Mouse (Mus musculus): ENCODE measurements at regions not wholly inside any gene's neighbourhood (a gene's known extent, or its start where the extent isn't known, plus 50 kb on each side); places are given as distances from the start of the nearest gene placed in this dataset.

DNA sequence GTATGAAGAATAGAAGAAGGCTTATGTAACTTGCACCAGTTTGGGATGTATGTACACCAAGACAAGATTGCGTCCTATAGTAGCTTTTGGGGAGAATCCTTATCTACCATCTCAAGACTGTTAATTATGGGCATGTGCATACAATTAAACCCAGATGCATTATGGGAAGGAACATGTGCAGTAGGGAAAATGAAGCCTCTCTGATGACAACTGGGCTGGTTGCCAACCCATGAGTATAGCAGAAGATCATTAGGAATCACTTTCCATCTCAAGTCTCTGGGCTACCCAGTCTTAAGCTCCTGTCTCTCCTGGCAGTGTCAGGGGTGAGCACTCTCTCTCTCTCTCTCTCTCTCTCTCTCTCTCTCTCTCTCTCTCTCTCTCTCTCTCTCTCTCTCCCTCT lies 190.4 kb downstream of the Unc5cl start:
- TF ChIP-seq MYOG (IDR thresholded peaks at IDR 0.05; ENCODE audit: control insufficient read depth in 1 of 3, insufficient read depth in 1 of 3, insufficient read length in 2 of 3, low read depth in 2 of 3) (no peak), TCF3 (IDR thresholded peaks at IDR 0.05; ENCODE audit: insufficient read length, low read depth) (no peak), E2F4 (IDR thresholded peaks at IDR 0.05; ENCODE audit: insufficient read depth) (no peak), POLR2A (IDR thresholded peaks at IDR 0.05; ENCODE audit: insufficient read length, low read depth) (no peak), SRF (IDR thresholded peaks at IDR 0.05; ENCODE audit: control insufficient read depth, insufficient read length, low read depth) (no peak), REST (IDR thresholded peaks at IDR 0.05; ENCODE audit: insufficient read depth, insufficient read length) (no peak), POLR2AphosphoS2 (IDR thresholded peaks at IDR 0.05; ENCODE audit: insufficient read length, low read depth) (no peak), USF1 (IDR thresholded peaks at IDR 0.05; ENCODE audit: low read depth) (no peak), TCF12 (IDR thresholded peaks at IDR 0.05; ENCODE audit: insufficient read depth, poor library complexity, severe bottlenecking) (no peak)
- no peaks in the 10 kb centered on the region for H3K36me3 ChIP-seq (ENCODE audit: control insufficient read depth, insufficient read depth)

DNA sequence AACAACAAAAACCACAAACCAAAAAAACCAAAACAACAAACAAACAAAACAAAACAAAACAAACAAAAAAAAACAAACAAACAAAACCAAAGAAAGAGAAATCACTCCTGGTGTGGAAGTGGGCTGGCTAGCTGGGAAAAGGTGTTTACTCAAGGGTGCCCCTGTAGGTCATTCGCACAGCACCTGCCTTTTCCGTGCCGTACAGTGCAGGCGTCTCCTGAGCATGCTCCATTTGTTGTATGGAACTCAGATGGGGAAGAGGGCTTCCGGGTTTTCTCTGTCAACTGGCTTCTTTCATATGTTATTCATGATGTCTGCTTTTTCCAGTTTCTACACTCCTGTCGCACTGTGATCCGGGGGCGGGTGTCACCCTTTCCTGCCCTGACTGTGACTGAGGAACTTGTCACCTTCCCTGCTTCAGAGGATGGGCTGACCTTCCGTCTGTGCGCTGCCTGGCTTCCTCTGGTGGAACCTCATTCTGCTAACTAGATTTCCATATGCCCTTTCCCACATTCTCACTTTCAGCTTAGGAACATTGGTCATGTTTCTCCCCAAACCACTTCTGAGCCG lies 192.0 kb downstream of the Unc5cl start:
- TF ChIP-seq MAX (IDR thresholded peaks at IDR 0.05; ENCODE audit: low read depth): no peak
- TF ChIP-seq SRF (IDR thresholded peaks at IDR 0.05; ENCODE audit: control insufficient read depth, insufficient read length, low read depth): no peak
- no peak for TF ChIP-seq USF1 (IDR thresholded peaks at IDR 0.05; ENCODE audit: low read depth)
- TF ChIP-seq TCF3 (IDR thresholded peaks at IDR 0.05; ENCODE audit: insufficient read length, low read depth): no peak
- TF ChIP-seq E2F4 (IDR thresholded peaks at IDR 0.05; ENCODE audit: insufficient read depth): no peak
- TF ChIP-seq POLR2A (IDR thresholded peaks at IDR 0.05; ENCODE audit: insufficient read length, low read depth): no peak
- no peak for TF ChIP-seq MYOD1 (IDR thresholded peaks at IDR 0.05; ENCODE audit: control insufficient read depth in 1 of 3, insufficient read length in 2 of 3, low read depth in 2 of 3)
- TF ChIP-seq MYOG (IDR thresholded peaks at IDR 0.05; ENCODE audit: control insufficient read depth in 1 of 3, insufficient read depth in 1 of 3, insufficient read length in 2 of 3, low read depth in 2 of 3): no peak
- no peak for TF ChIP-seq CEBPB (IDR thresholded peaks at IDR 0.05; ENCODE audit: insufficient read depth, poor library complexity, severe bottlenecking)
- no peak for TF ChIP-seq TCF12 (IDR thresholded peaks at IDR 0.05; ENCODE audit: insufficient read depth, poor library complexity, severe bottlenecking)
- no peak for TF ChIP-seq POLR2AphosphoS2 (IDR thresholded peaks at IDR 0.05; ENCODE audit: insufficient read length, low read depth)
- TF ChIP-seq REST (IDR thresholded peaks at IDR 0.05; ENCODE audit: insufficient read depth, insufficient read length): no peak
- Histone ChIP-seq H3K79me2 (ENCODE audit: control insufficient read depth, insufficient read depth) (no peaks in the 10 kb centered on the region), H3K4me2 (ENCODE audit: low read depth) (no peak overlapping the region), H3K27me3 (ENCODE audit: control insufficient read depth, insufficient read depth, insufficient read length) (no peaks in the 10 kb centered on the region), H3ac (ENCODE audit: control insufficient read depth, insufficient read length) (no peak overlapping the region), H3K4me3 (no peak overlapping the region), H3K36me3 (ENCODE audit: control insufficient read depth, insufficient read depth) (no peaks in the 10 kb centered on the region)

More for the DNA sequence above, 190.4 kb downstream of the Unc5cl start:
- no peak overlapping the region for H3K4me2 ChIP-seq (ENCODE audit: low read depth)
- no peak overlapping the region for H3ac ChIP-seq (ENCODE audit: control insufficient read depth, insufficient read length)
- no peaks in the 10 kb centered on the region for H3K79me2 ChIP-seq (ENCODE audit: control insufficient read depth, insufficient read depth)
- no peaks in the 10 kb centered on the region for H3K27me3 ChIP-seq (ENCODE audit: control insufficient read depth, insufficient read depth, insufficient read length)
- H3K4me3 ChIP-seq: no peak overlapping the region

DNA sequence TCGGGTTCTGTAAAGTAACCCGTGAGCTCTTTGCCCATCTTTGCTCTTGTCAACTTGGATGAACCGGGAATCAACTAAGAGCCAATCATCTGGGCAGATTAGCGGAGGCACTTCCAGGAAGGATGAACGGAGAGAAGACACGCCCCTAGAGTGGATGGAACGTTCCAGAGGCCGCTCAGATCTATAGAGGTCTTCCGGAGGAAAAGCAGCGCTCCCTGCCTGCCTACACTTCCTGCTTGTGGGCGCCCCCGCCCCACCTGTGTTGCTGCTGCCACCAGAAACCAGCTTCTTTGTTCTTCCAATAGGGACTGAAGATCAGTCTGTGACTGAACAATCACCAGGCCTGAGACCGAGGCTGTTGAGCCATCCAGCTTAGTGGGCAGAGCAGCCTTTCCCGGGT lies 192.7 kb downstream of the Unc5cl start:
- no peaks in the 10 kb centered on the region for H3K27me3 ChIP-seq (ENCODE audit: control insufficient read depth, insufficient read depth, insufficient read length)
- H3ac ChIP-seq (ENCODE audit: control insufficient read depth, insufficient read length): no peak overlapping the region
- H3K4me3 ChIP-seq: no peak overlapping the region
- H3K4me2 ChIP-seq (ENCODE audit: low read depth): no peak overlapping the region
- H3K79me2 ChIP-seq (ENCODE audit: control insufficient read depth, insufficient read depth): no peaks in the 10 kb centered on the region
- no peaks in the 10 kb centered on the region for H3K36me3 ChIP-seq (ENCODE audit: control insufficient read depth, insufficient read depth)
- TF ChIP-seq MYOG (IDR thresholded peaks at IDR 0.05; ENCODE audit: control insufficient read depth in 1 of 3, insufficient read depth in 1 of 3, insufficient read length in 2 of 3, low read depth in 2 of 3): no peak
- TF ChIP-seq REST (IDR thresholded peaks at IDR 0.05; ENCODE audit: insufficient read depth, insufficient read length): no peak
- TF ChIP-seq USF1 (IDR thresholded peaks at IDR 0.05; ENCODE audit: low read depth): no peak
- no peak for TF ChIP-seq MAX (IDR thresholded peaks at IDR 0.05; ENCODE audit: low read depth)
- no peak for TF ChIP-seq POLR2A (IDR thresholded peaks at IDR 0.05; ENCODE audit: insufficient read length, low read depth)
- no peak for TF ChIP-seq POLR2AphosphoS2 (IDR thresholded peaks at IDR 0.05; ENCODE audit: insufficient read length, low read depth)
- no peak for TF ChIP-seq TCF3 (IDR thresholded peaks at IDR 0.05; ENCODE audit: insufficient read length, low read depth)
- TF ChIP-seq MYOD1 (IDR thresholded peaks at IDR 0.05; ENCODE audit: control insufficient read depth in 1 of 3, insufficient read length in 2 of 3, low read depth in 2 of 3): no peak
- TF ChIP-seq TCF12 (IDR thresholded peaks at IDR 0.05; ENCODE audit: insufficient read depth, poor library complexity, severe bottlenecking): no peak
- TF ChIP-seq SRF (IDR thresholded peaks at IDR 0.05; ENCODE audit: control insufficient read depth, insufficient read length, low read depth): no peak
- TF ChIP-seq E2F4 (IDR thresholded peaks at IDR 0.05; ENCODE audit: insufficient read depth): no peak
- no peak for TF ChIP-seq CEBPB (IDR thresholded peaks at IDR 0.05; ENCODE audit: insufficient read depth, poor library complexity, severe bottlenecking)

GRCm38 (mm10) chr17:48650556-48650955 lies 195.9 kb downstream of the Unc5cl start:
- no peak overlapping the region for H3K4me3 ChIP-seq
- no peak overlapping the region for H3K4me2 ChIP-seq (ENCODE audit: low read depth)
- no peaks in the 10 kb centered on the region for H3K27me3 ChIP-seq (ENCODE audit: control insufficient read depth, insufficient read depth, insufficient read length)
- H3K79me2 ChIP-seq (ENCODE audit: control insufficient read depth, insufficient read depth): no peaks in the 10 kb centered on the region
- no peaks in the 10 kb centered on the region for H3K36me3 ChIP-seq (ENCODE audit: control insufficient read depth, insufficient read depth)
- TF ChIP-seq CEBPB (IDR thresholded peaks at IDR 0.05; ENCODE audit: insufficient read depth, poor library complexity, severe bottlenecking): no peak
- TF ChIP-seq MYOG (IDR thresholded peaks at IDR 0.05; ENCODE audit: control insufficient read depth in 1 of 3, insufficient read depth in 1 of 3, insufficient read length in 2 of 3, low read depth in 2 of 3): no peak
- TF ChIP-seq POLR2A (IDR thresholded peaks at IDR 0.05; ENCODE audit: insufficient read length, low read depth): no peak
- TF ChIP-seq REST (IDR thresholded peaks at IDR 0.05; ENCODE audit: insufficient read depth, insufficient read length): no peak
- TF ChIP-seq MYOD1 (IDR thresholded peaks at IDR 0.05; ENCODE audit: control insufficient read depth in 1 of 3, insufficient read length in 2 of 3, low read depth in 2 of 3): no peak
- no peak for TF ChIP-seq E2F4 (IDR thresholded peaks at IDR 0.05; ENCODE audit: insufficient read depth)
- TF ChIP-seq SRF (IDR thresholded peaks at IDR 0.05; ENCODE audit: control insufficient read depth, insufficient read length, low read depth): no peak
- H3ac ChIP-seq (ENCODE audit: control insufficient read depth, insufficient read length): no peak overlapping the region
